Mouse (Mus musculus) spleen, adult 18-20 months (tissue): ENCODE data around the gene Rbm42.

Experiments used
- DNase-seq, 2 experiments: peaks; one replicate each; pipeline ENCODE4 v3.0.0; 2022; ENCODE audit warnings: mixed read lengths in 2 of 2

The Rbm42 gene

GRCm38 (mm10) chr7:30649591-30650540, at the start of gene Rbm42:
Gene Rbm42 (minus strand): TSS chr7:30650317.
- peak; percentile 93 to 97 for DNase-seq

- DNase-seq = no peak
Measured at GRCm38 (mm10) chr7:30698589-30698988, 48.5 kb upstream of the Rbm42 start, which contains the start of gene 2200002J24Rik. Gene 2200002J24Rik (plus strand): TSS chr7:30698926.

- DNase-seq = peak in 1 of 2 experiments; percentile 21
Measured at GRCm38 (mm10) chr7:30698101-30698500, 48.0 kb upstream of the Rbm42 start.

GRCm38 (mm10) chr7:30688325-30688724, 38.2 kb upstream of the Rbm42 start:
- DNase-seq = no peak

GRCm38 (mm10) chr7:30683425-30683824, 33.3 kb upstream of the Rbm42 start:
- no peak for DNase-seq

DNA sequence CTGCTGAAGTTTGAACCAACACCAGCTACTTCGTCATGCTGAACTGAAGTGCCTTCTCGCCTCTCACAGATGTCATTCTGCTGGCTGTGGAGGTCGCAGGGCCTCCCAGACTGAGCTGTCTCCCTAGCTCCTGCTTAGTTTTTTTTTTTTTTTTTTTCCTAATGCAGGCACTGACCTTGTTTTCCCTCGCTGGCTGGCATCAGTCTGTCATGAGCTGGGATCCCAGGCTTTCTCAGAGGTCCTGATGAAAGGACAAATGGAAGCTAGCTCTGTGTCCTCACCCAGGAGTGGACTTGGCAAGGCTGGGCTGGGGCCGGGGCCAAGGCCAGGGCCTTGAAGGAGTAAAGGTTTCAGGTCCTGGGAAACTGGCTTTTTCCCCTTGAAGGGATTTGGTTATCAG, 31.8 kb upstream of the Rbm42 start:
- DNase-seq = no peak

GRCm38 (mm10) chr7:30678263-30678975, 28.3 kb upstream of the Rbm42 start:
- no peak for DNase-seq

- DNase-seq = no peak
Measured at GRCm38 (mm10) chr7:30671480-30671879, 21.4 kb upstream of the Rbm42 start, which contains the start of gene Pmis2. Gene Pmis2 (minus strand): TSS chr7:30671605.

DNA sequence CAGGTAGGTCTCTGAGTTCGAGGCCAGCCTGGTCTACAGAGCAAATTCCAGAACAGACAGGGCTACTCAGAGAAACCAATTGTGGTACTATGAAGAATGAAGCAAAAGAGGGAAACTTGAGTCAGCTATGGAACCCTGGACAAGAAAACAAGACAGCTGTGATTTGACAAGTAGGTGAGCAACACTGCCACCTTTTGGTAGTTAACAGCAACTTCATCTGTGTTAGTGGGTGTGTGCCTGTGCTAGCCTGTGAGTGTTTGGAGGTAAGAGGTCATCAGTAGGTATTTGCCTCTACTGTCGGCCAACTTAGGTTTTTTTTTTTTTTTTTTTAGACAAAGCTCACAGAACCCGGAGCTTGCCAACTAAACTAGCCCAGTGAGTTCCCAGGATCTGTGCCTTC, 19.1 kb upstream of the Rbm42 start:
- DNase-seq = no peak

DNA sequence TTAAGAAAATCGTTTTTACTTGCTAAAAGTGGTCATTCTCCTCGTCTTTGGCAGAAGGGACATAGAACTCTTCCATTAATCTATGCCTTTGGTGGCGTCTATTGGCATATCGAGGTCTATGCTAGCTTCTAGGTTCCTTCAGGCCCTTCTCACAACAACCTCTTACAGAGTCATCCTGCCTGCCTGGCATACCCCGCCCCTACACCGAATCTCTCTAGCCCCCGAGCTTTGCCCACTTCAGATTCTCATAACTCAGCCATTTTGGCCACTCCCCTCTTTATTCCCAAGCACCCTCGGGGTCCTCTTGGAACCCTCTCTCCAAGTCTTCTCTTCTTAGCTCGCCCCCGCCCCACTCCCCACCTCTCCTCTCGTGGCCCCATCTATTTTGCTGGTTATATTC, 15.2 kb upstream of the Rbm42 start:
- DNase-seq = no peak

DNA sequence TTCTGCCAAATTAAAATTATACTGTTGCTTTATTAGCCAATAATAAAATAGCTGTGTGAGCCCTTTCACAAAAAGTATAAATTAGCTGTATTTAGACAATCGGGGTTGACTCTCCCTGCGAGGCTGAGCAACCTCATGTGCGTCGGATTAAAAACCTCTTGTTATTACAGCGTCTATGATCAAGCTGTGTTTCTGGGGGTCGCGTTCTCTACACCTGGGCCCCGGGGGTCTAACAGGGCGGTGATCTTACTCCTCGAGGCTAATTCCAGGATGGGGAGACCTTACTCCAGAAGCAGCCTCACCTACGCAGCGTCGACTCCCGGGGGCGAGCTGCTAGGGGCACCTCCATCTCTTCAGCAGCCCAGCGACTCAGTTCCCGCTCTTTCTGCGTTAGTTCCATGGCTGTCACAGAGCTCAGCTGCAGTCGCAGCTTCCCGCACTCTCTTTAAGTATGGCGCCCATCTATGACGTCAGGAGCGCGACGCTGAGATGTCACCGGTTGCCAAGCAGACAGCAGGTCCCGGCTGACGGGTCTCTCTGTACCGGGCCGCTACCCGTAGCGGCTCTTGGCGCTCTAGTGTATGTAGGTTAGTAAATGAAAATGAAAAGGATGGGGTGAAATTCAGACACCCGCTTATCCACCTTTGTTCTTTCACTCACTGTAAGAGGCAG, 14.5 kb upstream of the Rbm42 start, which contains the start of gene Haus5:
Gene Haus5, minus strand, starts transcription at position 466 of the 672 bp plus-strand sequence.
- peak; percentile 83 to 91 for DNase-seq

DNA sequence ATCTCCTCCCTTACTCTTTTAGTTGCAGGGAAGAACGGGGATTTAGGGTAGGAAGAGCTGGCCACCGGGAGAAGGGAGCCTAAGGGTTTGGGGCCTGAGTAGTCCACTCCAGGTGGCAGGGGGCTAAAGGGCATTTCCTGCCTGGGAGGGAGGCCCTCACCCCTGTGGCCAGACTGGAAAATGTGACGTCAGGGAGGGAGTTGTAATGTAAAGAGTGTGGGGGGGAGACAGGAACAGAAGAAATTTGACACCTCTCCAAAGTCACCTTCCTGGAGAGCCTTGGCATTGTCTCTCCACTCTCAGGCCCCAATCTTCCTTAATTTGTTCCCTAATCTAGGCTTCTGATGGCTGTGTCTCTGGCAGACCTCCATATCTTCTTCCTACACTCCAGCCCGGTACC, 11.0 kb downstream of the Rbm42 start:
- DNase-seq = no peak

GRCm38 (mm10) chr7:30636395-30636794, 13.7 kb downstream of the Rbm42 start:
- DNase-seq = no peak

DNA sequence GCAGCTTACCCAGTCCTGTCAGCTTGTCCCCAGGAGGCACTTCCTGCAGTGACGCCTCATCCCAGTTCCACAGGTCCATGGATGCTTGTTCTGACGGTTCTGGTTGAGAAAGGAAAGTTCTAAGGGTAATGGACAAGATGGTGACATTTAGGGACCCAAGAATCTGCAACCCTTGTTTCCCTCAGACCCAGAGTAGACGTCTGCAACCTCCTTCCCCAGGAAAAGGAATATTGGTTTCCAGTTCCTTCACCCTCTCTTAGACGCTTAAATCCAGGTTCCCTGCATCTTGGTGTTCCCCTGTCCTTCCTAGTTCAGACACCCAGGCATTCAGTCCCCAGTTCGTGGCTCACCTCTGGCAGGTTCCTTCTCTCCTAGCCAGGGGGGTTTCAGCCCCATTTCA, 14.4 kb downstream of the Rbm42 start, which contains the start of gene Etv2:
Gene Etv2, minus strand, starts transcription at position 101 of the 400 bp plus-strand sequence.
- DNase-seq = no peak

DNA sequence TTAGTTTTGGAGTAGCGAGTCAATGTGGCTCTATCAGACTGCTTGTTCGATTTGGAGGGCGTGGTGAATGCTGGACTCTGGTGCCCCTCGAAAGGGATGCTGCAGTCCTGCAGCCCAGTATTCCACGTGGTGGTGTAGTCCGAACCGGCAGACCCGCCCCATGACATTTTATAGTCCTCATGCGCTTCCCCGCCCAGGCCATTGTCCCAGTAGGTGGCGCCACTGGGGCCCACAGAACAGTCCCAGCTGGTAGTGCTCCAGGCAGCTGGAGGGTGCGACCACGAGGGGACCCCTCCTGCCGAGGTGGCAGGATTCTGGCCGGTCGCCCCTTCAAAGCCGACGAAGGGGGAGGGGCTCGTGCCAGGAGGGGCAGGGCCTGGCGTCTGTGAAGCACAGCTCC, 15.5 kb downstream of the Rbm42 start:
- peak in 1 of 2 experiments; percentile 44 for DNase-seq

DNA sequence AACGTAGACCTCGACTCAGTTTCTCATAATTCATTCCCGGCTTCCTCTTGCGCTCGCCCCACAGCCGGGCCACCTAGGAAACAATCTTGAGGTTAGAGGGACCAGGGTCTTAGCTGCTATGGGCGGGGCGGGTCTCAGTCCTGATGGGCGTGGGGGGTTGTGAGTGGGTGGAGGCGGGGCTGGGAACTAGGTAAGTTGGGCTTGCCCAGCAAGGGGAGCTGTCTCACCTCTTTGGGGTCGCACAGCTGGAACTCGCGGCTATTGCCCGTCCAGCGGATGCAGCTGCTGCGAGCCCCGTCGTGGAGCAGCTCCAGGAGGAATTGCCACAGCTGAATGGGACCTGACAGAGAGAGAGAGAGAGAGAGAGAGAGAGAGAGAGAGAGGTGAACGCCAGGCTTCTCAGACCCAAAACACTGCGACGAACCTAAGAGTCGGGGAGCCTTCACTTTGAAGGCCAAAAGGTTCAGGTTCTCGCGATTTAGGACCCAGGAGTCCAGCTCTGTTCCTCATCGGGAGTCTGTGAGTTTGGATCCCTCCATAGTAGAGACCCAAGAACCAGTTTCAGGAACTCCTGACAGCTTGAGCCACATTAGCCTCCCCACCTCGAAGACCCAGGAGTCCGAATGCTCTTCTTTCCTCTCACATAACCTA, 16.2 kb downstream of the Rbm42 start:
- no peak for DNase-seq

DNA sequence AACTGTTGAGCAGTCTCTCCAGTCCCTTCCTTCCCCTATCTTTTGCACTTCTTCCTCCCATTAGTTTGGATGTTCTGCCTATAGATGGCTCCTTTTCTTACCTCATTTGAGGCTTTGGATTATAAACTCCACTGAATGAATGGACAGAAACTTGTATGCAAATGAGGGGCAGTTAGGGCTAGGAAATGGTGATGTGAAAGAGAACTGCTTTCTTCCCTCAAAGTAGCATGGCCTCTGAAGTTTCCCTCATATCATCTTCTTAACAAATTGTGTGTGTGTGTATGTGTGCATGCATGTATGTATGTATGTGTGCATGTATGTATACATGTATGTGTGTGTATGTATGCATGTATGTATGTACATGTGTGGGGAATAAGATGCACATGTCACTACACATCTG, 21.1 kb downstream of the Rbm42 start:
- DNase-seq = no peak

DNA sequence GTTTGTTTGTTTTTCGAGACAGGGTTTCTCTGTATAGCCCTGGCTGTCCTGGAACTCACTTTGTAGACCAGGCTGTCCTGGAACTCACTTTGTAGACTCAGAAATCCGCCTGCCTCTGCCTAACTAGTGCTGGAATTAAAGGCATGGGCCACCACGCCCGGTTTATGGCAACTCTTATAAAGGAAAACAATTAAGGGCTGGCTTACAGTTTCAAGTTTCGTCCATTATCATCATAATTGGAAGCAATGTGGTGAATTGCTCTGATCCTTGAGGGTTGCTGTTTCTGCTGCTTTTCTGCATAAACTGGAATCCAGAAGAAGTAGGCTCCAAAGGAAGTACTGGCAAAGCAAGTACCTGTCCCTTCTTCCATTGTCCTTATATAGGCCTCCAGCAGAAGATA, 23.5 kb downstream of the Rbm42 start:
- no peak for DNase-seq

DNA sequence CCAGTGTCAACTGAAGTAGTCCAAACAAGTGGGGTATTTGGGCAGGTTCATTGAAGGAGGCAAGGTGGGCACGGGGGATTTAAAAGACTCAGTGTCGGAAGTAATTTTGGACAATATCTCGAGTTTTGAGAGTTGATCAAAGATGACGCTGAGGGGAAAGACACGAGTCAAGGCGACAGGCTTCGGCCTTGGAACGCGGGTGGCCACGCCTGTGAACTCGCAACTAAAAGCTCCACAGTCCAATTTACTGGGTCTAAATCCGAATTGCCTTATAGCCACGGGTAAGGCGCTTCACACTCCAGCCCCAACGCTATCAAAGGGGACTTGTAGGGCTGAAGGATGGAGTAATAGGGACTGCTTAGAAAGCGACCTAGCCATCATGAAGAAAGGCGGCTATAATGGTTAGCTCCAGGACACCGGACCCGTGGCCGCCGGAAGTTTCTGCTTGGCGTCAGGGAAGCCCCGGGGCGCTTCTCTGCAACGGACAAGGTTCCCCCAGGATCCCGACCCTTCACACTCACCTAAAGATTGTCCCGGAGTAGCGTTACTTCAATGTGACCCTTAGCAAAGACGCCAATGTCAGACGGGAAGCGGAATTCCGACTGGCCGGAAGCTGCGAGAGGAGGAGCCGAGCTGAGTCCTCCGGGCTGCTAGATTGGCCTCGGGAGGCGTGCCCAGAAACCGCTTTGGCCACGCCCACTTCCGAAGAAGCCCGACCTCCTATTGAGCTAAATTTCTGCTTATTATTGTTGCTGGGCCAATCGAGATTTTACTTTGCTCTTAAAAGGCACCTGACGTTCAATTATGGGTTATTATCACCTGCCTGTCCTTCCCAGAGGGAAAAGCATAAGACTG, 24.4 kb downstream of the Rbm42 start, which contains the start of gene Cox6b1:
Gene Cox6b1, minus strand, starts transcription at position 622 of the 855 bp plus-strand sequence.
- peak; percentile 74 to 83 for DNase-seq

- peak in 1 of 2 experiments; percentile 39 for DNase-seq
Measured at GRCm38 (mm10) chr7:30619202-30619601, 30.9 kb downstream of the Rbm42 start.

- DNase-seq = no peak
Measured at GRCm38 (mm10) chr7:30618658-30619057, 31.5 kb downstream of the Rbm42 start.
